Mouse (Mus musculus): ENCODE data around the gene Cyfip2.
"Not testable (repeated sequence)": the region's sequence is repeated elsewhere in the genome, so short reads cannot be mapped to it uniquely, and the experiment has no call there.

Cyfip2 gene

GRCm38 (mm10) chr11:46188283-46188682 lies 124.4 kb downstream of the Cyfip2 start:
- DNase-seq (ENCODE audit: low read depth, low spot score) = no peak

- DNase-seq (ENCODE audit: low read depth, low spot score) = no peak
These were observed 127.2 kb downstream of the Cyfip2 start for GRCm38 (mm10) chr11:46185486-46185885.

- DNase-seq (ENCODE audit: low read depth, low spot score) = no peak
These were observed 127.7 kb downstream of the Cyfip2 start for GRCm38 (mm10) chr11:46184946-46185345.

GRCm38 (mm10) chr11:46182031-46182430 lies 130.6 kb downstream of the Cyfip2 start:
- not testable (repeated sequence) for DNase-seq (ENCODE audit: low read depth, low spot score)

- no peak for DNase-seq (ENCODE audit: low read depth, low spot score)
These were observed 135.2 kb downstream of the Cyfip2 start for GRCm38 (mm10) chr11:46177246-46178043.

GRCm38 (mm10) chr11:46176155-46176554 lies 136.5 kb downstream of the Cyfip2 start:
- DNase-seq (ENCODE audit: low read depth, low spot score) = no peak

- no peak for DNase-seq (ENCODE audit: low read depth, low spot score)
These were observed 140.5 kb downstream of the Cyfip2 start for GRCm38 (mm10) chr11:46172128-46172527.

GRCm38 (mm10) chr11:46169908-46170307 lies 142.8 kb downstream of the Cyfip2 start:
- DNase-seq (ENCODE audit: low read depth, low spot score) = no peak

GRCm38 (mm10) chr11:46168506-46168905 lies 144.2 kb downstream of the Cyfip2 start:
- DNase-seq (ENCODE audit: low read depth, low spot score) = no peak

- DNase-seq (ENCODE audit: low read depth, low spot score) = no peak
These were observed 146.6 kb downstream of the Cyfip2 start, which contains the start of gene Nipal4 for GRCm38 (mm10) chr11:46165866-46166585. Gene Nipal4 (minus strand): TSS chr11:46166508.

- no peak for DNase-seq (ENCODE audit: low read depth, low spot score)
These were observed 155.2 kb downstream of the Cyfip2 start for GRCm38 (mm10) chr11:46157462-46157861.

- DNase-seq (ENCODE audit: low read depth, low spot score) = no peak
These were observed 155.7 kb downstream of the Cyfip2 start for GRCm38 (mm10) chr11:46156945-46157344.

- DNase-seq (ENCODE audit: low read depth, low spot score) = no peak
These were observed 166.0 kb downstream of the Cyfip2 start for GRCm38 (mm10) chr11:46146619-46147018.

GRCm38 (mm10) chr11:46145163-46145875 lies 167.3 kb downstream of the Cyfip2 start:
- DNase-seq (ENCODE audit: low read depth, low spot score) = no peak

All from c-Kit-negative CD71-positive TER-119-positive erythroid progenitor cells, embryonic 14.5 days (primary cell).